Mouse (Mus musculus) forebrain, embryonic 16.5 days (tissue): Measurements from ENCODE around the gene Brdt. TPM values are rescaled to one million over a fixed set of nuclear protein-coding genes. Genes with fewer than 3 reads are reported as not detected.

Experiments used
- ATAC-seq: fragments of 200-750 bp; cut with Nextera tagmentation; 2 replicates; pipeline ENCODE4 v1.8.0; 2017; ENCODE audit warnings: mild to moderate bottlenecking, moderate library complexity
- H3K27ac ChIP-seq: fragments of 300-500 bp; sonication (generic); 2 replicates; pipeline ENCODE4 v1.5.1; 2014; ENCODE audit warnings: low read length, control low read depth
- H3K27me3 ChIP-seq: fragments of 300-500 bp; sonication (generic); replicated peaks from 2 replicates; pipeline ENCODE4 v1.6.1; 2014; ENCODE audit warnings: low read length; ENCODE audit not compliant: control insufficient read depth, insufficient read depth
- H3K36me3 ChIP-seq: fragments of 300-500 bp; sonication (generic); 2 replicates; pipeline ENCODE4 v1.6.1; 2014; ENCODE audit not compliant: control insufficient read depth, insufficient read depth
- H3K4me1 ChIP-seq: fragments of 300-500 bp; sonication (generic); replicated peaks from 2 replicates; pipeline ENCODE4 v1.6.1; 2014; ENCODE audit warnings: low read length; ENCODE audit not compliant: control insufficient read depth, insufficient read depth
- H3K4me2 ChIP-seq: fragments of 300-500 bp; sonication (generic); 2 replicates; pipeline ENCODE4 v1.6.1; 2014; ENCODE audit warnings: mild to moderate bottlenecking, low read length, control low read depth
- H3K4me3 ChIP-seq: fragments of 300-500 bp; sonication (generic); replicated peaks from 2 replicates; pipeline ENCODE4 v1.5.1; 2014; ENCODE audit warnings: mild to moderate bottlenecking, low read length, control low read depth
- H3K9ac ChIP-seq: fragments of 300-500 bp; sonication (generic); replicated peaks from 2 replicates; pipeline ENCODE4 v1.6.1; 2014; ENCODE audit warnings: low read depth, low read length, control low read depth
- H3K9me3 ChIP-seq: fragments of 300-500 bp; sonication (generic); 2 replicates; pipeline ENCODE4 v1.6.1; 2016; ENCODE audit warnings: low read length; ENCODE audit not compliant: control insufficient read depth
- WGBS: fragments of 180-500 bp; shearing (Covaris S2); extraction: QIAGEN DNeasy Blood & Tissue Kit; methylation state at CpG from one replicate; pipeline ENCODE4 v1.1.7; 2014; 5-methylcytosine and 5-hydroxymethylcytosine counted together
- polyA plus RNA-seq: library from polyadenylated mRNA; unstranded; fragments of >200 nt; fragmentation: Nextera tagmentation; extraction: Ambion mirVana; gene quantifications from 2 replicates; pipeline ENCODE4 v1.2.1, GENCODE M21; 2015

Brdt gene
- polyA plus RNA-seq, 1 experiment from 2014 or later, result 1.3 TPM

GRCm38 (mm10) chr5:107402436-107402835 lies 71.5 kb downstream of the Brdt start, which contains the start of gene Ephx4:
Gene Ephx4 (plus strand): TSS chr5:107402736.
- peaks cover 8% of the 10 kb centered on the region for H3K27me3 ChIP-seq
- no peaks in the 10 kb centered on the region for H3K9me3 ChIP-seq
- WGBS, result 11% methylated on average over 5 of the region's 5 CpGs
- H3K4me1 ChIP-seq, result peaks cover 13% of the 10 kb centered on the region
- no peak within 1 kb of the TSS for H3K27ac ChIP-seq
- peak within 1 kb of the TSS; percentile 71 for H3K4me3 ChIP-seq
- no peak for ATAC-seq
- no peaks in the 10 kb centered on the region for H3K36me3 ChIP-seq
- H3K4me2 ChIP-seq, result peak within 1 kb of the TSS; percentile 96
- H3K9ac ChIP-seq, result peak within 1 kb of the TSS; percentile 75

- H3K4me2 ChIP-seq, result peak overlapping the region; percentile 96
- no peaks in the 10 kb centered on the region for H3K9me3 ChIP-seq
- peaks cover 8% of the 10 kb centered on the region for H3K27me3 ChIP-seq
- peak overlapping the region; percentile 75 for H3K9ac ChIP-seq
- peaks cover 13% of the 10 kb centered on the region for H3K4me1 ChIP-seq
- H3K27ac ChIP-seq, result no peak overlapping the region
- peak overlapping the region; percentile 71 for H3K4me3 ChIP-seq
- ATAC-seq, result peak; percentile 76
- H3K36me3 ChIP-seq, result no peaks in the 10 kb centered on the region
- WGBS, result under 1% methylated on average over 57 of the region's 80 CpGs
Measured at GRCm38 (mm10) chr5:107403011-107403946, 72.3 kb downstream of the Brdt start.

GRCm38 (mm10) chr5:107403947-107404684 lies 73.2 kb downstream of the Brdt start:
- ATAC-seq, result no peak; the same call in 1 of the 2 replicates
- Histone ChIP-seq H3K9me3 (no peaks in the 10 kb centered on the region), H3K4me3 (peak overlapping the region; percentile 71), H3K9ac (peak overlapping the region; percentile 75), H3K27me3 (peaks cover 8% of the 10 kb centered on the region), H3K4me2 (peak overlapping the region; percentile 96), H3K27ac (no peak overlapping the region), H3K4me1 (peaks cover 13% of the 10 kb centered on the region), H3K36me3 (no peaks in the 10 kb centered on the region)
- 23% methylated on average over 12 of the region's 12 CpGs for WGBS

- no peaks in the 10 kb centered on the region for H3K36me3 ChIP-seq
- H3K9ac ChIP-seq, result no peak overlapping the region
- WGBS, result 69% methylated on average over 4 of the region's 4 CpGs
- no peak overlapping the region for H3K4me3 ChIP-seq
- H3K4me1 ChIP-seq, result peaks cover 13% of the 10 kb centered on the region
- H3K27ac ChIP-seq, result no peak overlapping the region
- peaks cover 8% of the 10 kb centered on the region for H3K27me3 ChIP-seq
- no peaks in the 10 kb centered on the region for H3K9me3 ChIP-seq
- no peak for ATAC-seq
- no peak overlapping the region for H3K4me2 ChIP-seq
Measured at GRCm38 (mm10) chr5:107405361-107405760, 74.4 kb downstream of the Brdt start.

GRCm38 (mm10) chr5:107410305-107410704 lies 79.3 kb downstream of the Brdt start:
- no peak overlapping the region for H3K4me2 ChIP-seq
- H3K27ac ChIP-seq, result no peak overlapping the region
- H3K4me3 ChIP-seq, result no peak overlapping the region
- no peaks in the 10 kb centered on the region for H3K27me3 ChIP-seq
- peaks cover 9% of the 10 kb centered on the region; the same call in 1 of the 2 replicates for H3K4me1 ChIP-seq
- no peaks in the 10 kb centered on the region for H3K36me3 ChIP-seq
- WGBS, result 84% methylated on average over 1 of the region's 1 CpGs
- no peak overlapping the region for H3K9ac ChIP-seq
- ATAC-seq, result no peak
- H3K9me3 ChIP-seq, result no peaks in the 10 kb centered on the region

- no peak overlapping the region for H3K27ac ChIP-seq
- H3K4me1 ChIP-seq, result peaks cover 11% of the 10 kb centered on the region; the same call in 1 of the 2 replicates
- H3K36me3 ChIP-seq, result no peaks in the 10 kb centered on the region
- WGBS, result 49% methylated on average over 4 of the region's 4 CpGs
- ATAC-seq, result no peak
- H3K9me3 ChIP-seq, result no peaks in the 10 kb centered on the region
- no peak overlapping the region for H3K4me2 ChIP-seq
- no peak overlapping the region for H3K4me3 ChIP-seq
- no peaks in the 10 kb centered on the region for H3K27me3 ChIP-seq
- H3K9ac ChIP-seq, result no peak overlapping the region
Measured at GRCm38 (mm10) chr5:107411326-107411725, 80.4 kb downstream of the Brdt start.

- no peak for ATAC-seq
- Histone ChIP-seq H3K4me3 (no peak overlapping the region), H3K27me3 (no peaks in the 10 kb centered on the region), H3K36me3 (no peaks in the 10 kb centered on the region), H3K9ac (no peak overlapping the region), H3K9me3 (no peaks in the 10 kb centered on the region), H3K4me1 (peaks cover 11% of the 10 kb centered on the region; the same call in 1 of the 2 replicates), H3K4me2 (no peak overlapping the region), H3K27ac (no peak overlapping the region)
- 83% methylated on average over 2 of the region's 2 CpGs for WGBS
Measured at GRCm38 (mm10) chr5:107412285-107412684, 81.3 kb downstream of the Brdt start.

GRCm38 (mm10) chr5:107415098-107415497 lies 84.1 kb downstream of the Brdt start:
- Histone ChIP-seq H3K36me3 (no peaks in the 10 kb centered on the region), H3K9me3 (no peaks in the 10 kb centered on the region), H3K4me1 (peaks cover 11% of the 10 kb centered on the region; the same call in 1 of the 2 replicates), H3K27ac (peak overlapping the region; percentile 65), H3K4me3 (no peak overlapping the region), H3K9ac (no peak overlapping the region), H3K27me3 (no peaks in the 10 kb centered on the region), H3K4me2 (no peak overlapping the region)
- peak; percentile 63; the same call in 1 of the 2 replicates for ATAC-seq
- WGBS, result 75% methylated on average over 2 of the region's 2 CpGs

- Histone ChIP-seq H3K4me2 (no peak overlapping the region), H3K4me1 (no peaks in the 10 kb centered on the region), H3K36me3 (no peaks in the 10 kb centered on the region), H3K9ac (no peak overlapping the region), H3K27me3 (no peaks in the 10 kb centered on the region), H3K27ac (no peak overlapping the region), H3K4me3 (no peak overlapping the region), H3K9me3 (no peaks in the 10 kb centered on the region)
- ATAC-seq, result no peak
- WGBS, result 16% methylated on average over 1 of the region's 1 CpGs
Measured at GRCm38 (mm10) chr5:107421676-107422075, 90.7 kb downstream of the Brdt start.
